Mouse (Mus musculus) heart, embryonic 15.5 days (tissue): ENCODE measurements at regions not wholly inside any gene's neighbourhood (a gene's known extent, or its start where the extent isn't known, plus 50 kb on each side); places are given as distances from the start of the nearest gene placed in this dataset.

Experiments used
- ATAC-seq: fragments of 200-750 bp; cut with Nextera tagmentation; replicated peaks from 2 replicates; pipeline ENCODE4 v1.8.0; 2017; ENCODE audit warnings: low read depth, moderate TSS enrichment; ENCODE audit not compliant: insufficient number of reproducible peaks, insufficient read depth, low FRiP score
- H3K27ac ChIP-seq: fragments of 300-500 bp; sonication (generic); 2 replicates; pipeline ENCODE4 v1.5.1; 2015; ENCODE audit warnings: mild to moderate bottlenecking, inconsistent platforms
- H3K27me3 ChIP-seq: fragments of 300-500 bp; sonication (generic); 2 replicates; pipeline ENCODE4 v1.6.1; 2015; ENCODE audit warnings: inconsistent platforms
- H3K36me3 ChIP-seq: fragments of 300-500 bp; sonication (generic); 2 replicates; pipeline ENCODE4 v1.6.1; 2015; ENCODE audit warnings: mild to moderate bottlenecking, inconsistent platforms
- H3K4me1 ChIP-seq: fragments of 300-500 bp; sonication (generic); replicated peaks from 2 replicates; pipeline ENCODE4 v1.6.1; 2015; ENCODE audit warnings: inconsistent platforms
- H3K4me2 ChIP-seq: fragments of 300-500 bp; sonication (generic); 2 replicates; pipeline ENCODE4 v1.6.1; 2015; ENCODE audit warnings: inconsistent platforms, mild to moderate bottlenecking, moderate library complexity
- H3K4me3 ChIP-seq: fragments of 300-500 bp; sonication (generic); 2 replicates; pipeline ENCODE4 v1.5.1; 2015; ENCODE audit warnings: mild to moderate bottlenecking, inconsistent platforms
- H3K9ac ChIP-seq: fragments of 300-500 bp; sonication (generic); 2 replicates; pipeline ENCODE4 v1.6.1; 2015; ENCODE audit warnings: mild to moderate bottlenecking, inconsistent platforms
- H3K9me3 ChIP-seq: fragments of 300-500 bp; sonication (generic); replicated peaks from 2 replicates; pipeline ENCODE4 v1.6.1; 2016; ENCODE audit warnings: inconsistent platforms
- WGBS: fragments of 180-500 bp; shearing (Covaris S2); methylation state at CpG from one replicate; pipeline ENCODE4 v1.1.7; 2015; ENCODE audit warnings: mixed read lengths; 5-methylcytosine and 5-hydroxymethylcytosine counted together

DNA sequence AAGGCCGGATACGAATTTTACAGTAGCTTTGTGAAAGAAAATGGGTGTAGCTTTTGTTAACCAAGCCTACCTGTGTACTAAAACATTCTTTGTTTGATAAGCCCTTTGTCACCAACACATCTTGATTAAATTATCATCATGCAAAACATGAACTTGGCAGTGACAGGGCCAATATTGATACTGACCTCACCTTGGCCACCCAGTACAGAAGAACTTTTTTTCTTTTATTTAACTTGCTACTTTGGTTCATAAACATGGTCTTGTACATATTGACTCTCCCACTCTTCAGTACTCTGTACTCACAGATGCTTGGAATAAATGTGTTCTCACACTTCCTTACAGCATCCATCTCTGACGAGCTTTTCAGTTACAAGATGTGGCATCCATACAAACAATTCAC is 570.0 kb upstream of the Klf4 start:
- no peaks in the 10 kb centered on the region for H3K36me3 ChIP-seq

DNA sequence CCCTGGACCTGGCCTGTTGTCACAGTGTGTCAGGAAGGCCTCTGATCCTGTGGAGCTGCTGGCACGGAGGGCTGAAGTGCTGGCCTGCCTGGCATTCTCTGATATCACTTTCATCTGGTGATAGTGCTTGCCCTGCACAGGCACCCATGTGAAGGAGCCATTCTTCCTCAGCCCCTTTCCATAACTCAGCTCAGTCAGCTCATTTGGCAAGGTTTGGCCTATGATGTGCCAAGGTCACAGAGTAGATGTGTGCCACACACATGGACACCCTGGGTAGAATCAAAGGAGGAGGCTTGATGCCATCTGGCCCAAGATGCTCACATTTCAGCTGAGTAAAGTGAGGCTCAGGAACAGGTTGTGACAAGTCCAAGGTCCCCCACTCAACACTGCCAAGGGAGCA is 558.5 kb upstream of the Klf4 start:
- Histone ChIP-seq H3K27me3 (no peaks in the 10 kb centered on the region), H3K4me1 (peaks cover 4% of the 10 kb centered on the region; the same call in 1 of the 2 replicates), H3K4me3 (no peak overlapping the region), H3K9me3 (no peaks in the 10 kb centered on the region), H3K27ac (no peak overlapping the region), H3K9ac (no peak overlapping the region), H3K36me3 (no peaks in the 10 kb centered on the region), H3K4me2 (no peak overlapping the region)
- no peak for ATAC-seq
- WGBS, result 44% methylated on average over 1 of the region's 1 CpGs

More for the DNA sequence above, 570.0 kb upstream of the Klf4 start:
- Histone ChIP-seq H3K27me3 (no peaks in the 10 kb centered on the region), H3K4me1 (no peaks in the 10 kb centered on the region), H3K27ac (no peak overlapping the region), H3K9me3 (no peaks in the 10 kb centered on the region), H3K9ac (no peak overlapping the region), H3K4me2 (no peak overlapping the region), H3K4me3 (no peak overlapping the region)
- ATAC-seq, result no peak
- WGBS, result 84% methylated on average over 3 of the region's 3 CpGs

DNA sequence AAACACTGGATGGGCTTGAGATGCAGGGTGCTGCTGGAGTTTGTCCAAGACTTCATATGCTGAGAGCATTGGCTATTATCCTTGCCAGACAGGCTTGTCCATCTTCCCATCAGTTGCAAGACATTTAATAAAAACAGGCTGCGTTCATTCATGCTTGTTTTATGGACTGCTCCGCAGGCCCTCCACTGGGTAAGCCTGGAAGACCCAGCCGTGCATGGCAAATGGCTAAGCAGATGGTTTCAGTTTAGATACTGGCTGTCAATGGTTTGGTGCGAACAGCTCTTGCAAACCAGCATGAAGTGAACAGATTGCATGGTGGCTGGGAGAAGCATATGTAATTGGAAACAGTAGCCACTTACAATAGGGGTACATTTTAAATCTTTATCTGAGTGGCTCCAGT is 556.4 kb upstream of the Klf4 start:
- Histone ChIP-seq H3K27ac (no peak overlapping the region), H3K4me1 (peaks cover 4% of the 10 kb centered on the region; the same call in 1 of the 2 replicates), H3K36me3 (no peaks in the 10 kb centered on the region), H3K4me2 (no peak overlapping the region), H3K9me3 (no peaks in the 10 kb centered on the region), H3K27me3 (no peaks in the 10 kb centered on the region), H3K4me3 (no peak overlapping the region), H3K9ac (no peak overlapping the region)
- 71% methylated on average over 4 of the region's 4 CpGs for WGBS
- no peak for ATAC-seq

DNA sequence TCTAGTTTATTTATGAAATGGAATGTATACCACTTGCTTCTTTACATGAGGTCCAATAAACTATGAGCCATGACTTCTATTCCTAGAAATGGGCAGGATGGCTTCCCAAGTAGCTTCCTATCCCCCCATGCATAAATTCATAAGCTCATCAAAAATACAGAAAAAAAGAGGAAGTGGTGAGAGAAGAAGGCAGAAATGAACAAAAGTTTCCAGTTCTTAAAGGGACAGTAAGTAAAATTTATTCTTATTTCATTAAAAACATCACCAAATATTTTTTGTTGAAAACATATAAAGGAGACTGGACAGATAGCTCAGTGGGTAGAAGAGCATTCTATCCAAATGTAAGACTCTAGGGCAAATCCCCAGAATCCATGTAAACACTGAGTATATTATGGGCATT is 554.0 kb upstream of the Klf4 start:
- no peak overlapping the region for H3K4me3 ChIP-seq
- no peaks in the 10 kb centered on the region for H3K36me3 ChIP-seq
- H3K9ac ChIP-seq, result no peak overlapping the region
- no peaks in the 10 kb centered on the region for H3K9me3 ChIP-seq
- H3K27me3 ChIP-seq, result no peaks in the 10 kb centered on the region
- H3K27ac ChIP-seq, result no peak overlapping the region
- H3K4me2 ChIP-seq, result no peak overlapping the region
- H3K4me1 ChIP-seq, result peaks cover 4% of the 10 kb centered on the region; the same call in 1 of the 2 replicates
- no peak for ATAC-seq

DNA sequence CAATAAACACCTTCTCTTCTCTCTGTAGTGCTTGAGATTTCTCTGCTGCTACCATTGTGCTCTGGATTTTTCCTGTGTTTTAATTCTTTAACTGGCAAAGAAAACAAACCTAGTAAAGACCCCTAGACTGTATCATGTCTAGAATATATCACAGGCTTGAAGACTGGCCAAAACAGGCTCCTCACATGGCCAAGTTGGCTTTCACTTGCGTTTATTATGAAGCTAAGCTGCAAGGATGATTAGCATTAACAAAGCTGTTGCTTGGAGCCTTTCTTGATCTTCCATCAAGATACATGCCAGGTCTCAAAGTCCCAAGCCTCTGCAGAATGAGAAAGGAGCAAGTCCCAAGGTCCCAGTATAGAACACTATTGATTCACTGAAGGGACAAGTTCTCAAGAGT is 551.9 kb upstream of the Klf4 start:
- 59% methylated on average over 1 of the region's 1 CpGs for WGBS
- no peaks in the 10 kb centered on the region for H3K4me1 ChIP-seq

DNA sequence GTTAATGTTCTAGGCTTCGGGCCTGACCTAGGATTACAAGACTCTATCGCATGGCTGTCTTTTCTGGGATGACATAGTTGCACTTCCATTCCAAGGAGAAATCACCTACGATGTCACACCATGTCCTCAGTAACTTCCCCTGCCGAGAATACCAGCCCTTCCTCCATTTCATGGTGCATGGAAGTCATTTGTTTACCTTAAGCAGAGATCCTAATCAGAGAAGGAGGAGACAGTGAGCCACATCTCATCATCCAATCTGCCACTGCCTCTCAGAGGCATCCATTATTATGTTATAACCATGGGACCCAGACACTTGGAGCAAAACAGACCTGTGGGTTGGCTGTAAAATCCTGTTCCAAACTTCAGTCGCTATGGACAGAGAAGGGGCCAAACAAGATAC is 550.1 kb upstream of the Klf4 start:
- WGBS, result 66% methylated on average over 5 of the region's 5 CpGs
- no peak overlapping the region for H3K4me2 ChIP-seq
- no peak for ATAC-seq
- no peaks in the 10 kb centered on the region for H3K9me3 ChIP-seq
- no peak overlapping the region for H3K9ac ChIP-seq
- no peak overlapping the region for H3K4me3 ChIP-seq
- H3K27ac ChIP-seq, result no peak overlapping the region
- no peaks in the 10 kb centered on the region for H3K36me3 ChIP-seq
- H3K4me1 ChIP-seq, result no peaks in the 10 kb centered on the region
- H3K27me3 ChIP-seq, result no peaks in the 10 kb centered on the region

More for the DNA sequence above, 551.9 kb upstream of the Klf4 start:
- Histone ChIP-seq H3K4me2 (no peak overlapping the region), H3K27me3 (no peaks in the 10 kb centered on the region), H3K9me3 (no peaks in the 10 kb centered on the region), H3K4me3 (no peak overlapping the region), H3K9ac (no peak overlapping the region), H3K27ac (no peak overlapping the region), H3K36me3 (no peaks in the 10 kb centered on the region)
- no peak for ATAC-seq

DNA sequence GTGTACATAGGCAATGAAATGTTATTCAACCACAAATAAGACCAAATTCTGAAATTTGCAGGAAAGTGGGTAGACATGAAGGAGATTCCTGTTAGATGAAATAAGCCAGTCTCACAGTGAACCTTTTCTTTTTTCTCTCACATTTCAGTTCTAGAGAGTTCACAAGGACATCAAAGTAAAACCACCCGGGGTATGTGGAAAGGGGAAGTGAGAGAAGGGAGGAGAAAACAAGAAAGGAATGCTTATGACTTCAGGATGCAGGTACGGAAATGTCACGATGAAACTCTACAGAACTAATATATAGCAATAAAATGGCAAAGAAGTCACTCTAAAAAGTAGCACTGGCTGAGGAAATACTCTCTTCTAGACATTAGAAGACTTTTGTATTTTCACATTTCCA is 548.7 kb upstream of the Klf4 start:
- Histone ChIP-seq H3K36me3 (no peaks in the 10 kb centered on the region), H3K27me3 (no peaks in the 10 kb centered on the region), H3K4me3 (no peak overlapping the region), H3K9me3 (no peaks in the 10 kb centered on the region), H3K4me2 (no peak overlapping the region), H3K9ac (no peak overlapping the region), H3K27ac (no peak overlapping the region), H3K4me1 (no peaks in the 10 kb centered on the region)
- ATAC-seq, result no peak
- 63% methylated on average over 3 of the region's 3 CpGs for WGBS

DNA sequence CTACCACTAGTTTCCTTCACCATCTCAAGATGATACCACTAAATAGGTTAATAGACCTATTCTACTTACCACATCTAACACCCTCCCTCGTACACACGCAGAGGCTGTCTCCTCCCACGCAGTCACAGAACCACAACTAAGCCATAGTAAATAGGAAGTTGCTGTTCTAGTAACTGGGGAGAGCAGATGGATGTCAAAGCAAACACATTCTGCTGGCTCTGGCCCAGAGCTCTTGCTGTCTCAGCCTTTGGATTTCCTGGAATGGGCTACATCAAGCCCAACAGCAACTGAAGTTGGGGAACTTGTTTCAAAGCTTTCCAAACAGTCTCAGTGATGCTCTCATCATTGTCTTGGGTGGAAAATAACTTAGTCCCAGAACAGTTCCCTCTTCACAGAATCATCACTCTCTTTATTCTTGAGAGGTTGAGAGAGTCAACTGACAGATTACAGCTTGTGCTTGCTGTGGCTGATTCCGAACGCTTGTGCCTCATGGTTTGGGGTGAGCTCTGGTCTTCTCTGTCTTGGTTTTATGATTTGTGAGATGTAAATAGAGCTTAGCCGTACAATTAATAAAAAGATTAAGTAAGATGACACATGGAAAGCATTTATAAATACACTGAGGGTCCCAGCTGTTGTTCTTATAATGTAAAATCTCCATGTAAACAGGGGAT is 538.5 kb upstream of the Klf4 start:
- WGBS, result 52% methylated on average over 6 of the region's 6 CpGs
- Histone ChIP-seq H3K27me3 (no peaks in the 10 kb centered on the region), H3K4me2 (no peak overlapping the region), H3K4me1 (no peaks in the 10 kb centered on the region), H3K27ac (no peak overlapping the region), H3K4me3 (no peak overlapping the region), H3K9me3 (no peaks in the 10 kb centered on the region), H3K9ac (no peak overlapping the region), H3K36me3 (no peaks in the 10 kb centered on the region)
- no peak; the same call in 1 of the 2 replicates for ATAC-seq

DNA sequence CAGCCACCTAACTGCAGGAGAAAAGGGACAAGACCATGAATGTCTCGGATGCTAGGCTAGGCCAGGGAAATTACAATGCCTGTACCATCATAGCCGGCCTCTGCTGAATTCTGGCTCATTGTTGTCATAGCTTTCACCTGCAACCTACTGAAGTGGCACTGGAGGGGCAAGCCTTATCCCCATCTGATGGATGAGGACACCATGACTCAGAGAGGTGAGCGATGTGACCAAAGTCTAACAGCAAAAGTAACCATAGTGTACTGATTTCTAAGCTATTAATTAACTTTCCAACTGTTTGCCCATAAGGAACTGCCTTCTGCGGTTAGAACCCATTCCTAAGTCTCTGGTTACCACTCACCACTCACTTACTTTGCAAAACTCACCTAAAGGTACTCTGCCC is 536.6 kb upstream of the Klf4 start:
- no peak overlapping the region for H3K4me3 ChIP-seq

DNA sequence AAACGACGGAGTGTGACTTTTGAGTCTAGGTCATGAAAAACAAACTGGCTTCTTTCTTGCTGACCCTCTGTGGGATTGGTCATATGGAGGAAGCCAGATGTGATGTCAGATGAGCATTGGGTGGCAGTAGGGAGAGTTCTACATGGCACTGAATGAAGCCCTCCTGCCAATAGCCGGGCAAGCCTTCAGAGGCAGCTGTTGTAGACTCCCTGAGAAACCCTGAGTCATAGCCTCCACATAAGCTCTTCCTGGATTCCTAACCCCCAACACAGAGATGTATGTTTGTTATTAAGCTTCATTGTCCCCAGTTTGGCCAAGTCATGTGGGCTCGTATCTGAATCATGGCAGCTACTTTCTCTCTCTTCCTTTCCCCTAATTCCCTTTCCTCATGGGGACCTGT is 532.4 kb upstream of the Klf4 start:
- no peaks in the 10 kb centered on the region for H3K9me3 ChIP-seq
- no peak overlapping the region for H3K4me3 ChIP-seq
- H3K9ac ChIP-seq, result no peak overlapping the region
- H3K27me3 ChIP-seq, result no peaks in the 10 kb centered on the region
- no peak for ATAC-seq
- no peak overlapping the region for H3K4me2 ChIP-seq
- no peaks in the 10 kb centered on the region for H3K4me1 ChIP-seq
- 91% methylated on average over 4 of the region's 4 CpGs for WGBS
- no peaks in the 10 kb centered on the region for H3K36me3 ChIP-seq
- H3K27ac ChIP-seq, result no peak overlapping the region

More for the DNA sequence above, 536.6 kb upstream of the Klf4 start:
- H3K27me3 ChIP-seq, result no peaks in the 10 kb centered on the region
- no peaks in the 10 kb centered on the region for H3K36me3 ChIP-seq
- no peak overlapping the region for H3K27ac ChIP-seq
- H3K9me3 ChIP-seq, result no peaks in the 10 kb centered on the region
- H3K4me1 ChIP-seq, result no peaks in the 10 kb centered on the region
- H3K9ac ChIP-seq, result no peak overlapping the region
- no peak for ATAC-seq
- WGBS, result 86% methylated on average over 4 of the region's 4 CpGs
- no peak overlapping the region for H3K4me2 ChIP-seq

DNA sequence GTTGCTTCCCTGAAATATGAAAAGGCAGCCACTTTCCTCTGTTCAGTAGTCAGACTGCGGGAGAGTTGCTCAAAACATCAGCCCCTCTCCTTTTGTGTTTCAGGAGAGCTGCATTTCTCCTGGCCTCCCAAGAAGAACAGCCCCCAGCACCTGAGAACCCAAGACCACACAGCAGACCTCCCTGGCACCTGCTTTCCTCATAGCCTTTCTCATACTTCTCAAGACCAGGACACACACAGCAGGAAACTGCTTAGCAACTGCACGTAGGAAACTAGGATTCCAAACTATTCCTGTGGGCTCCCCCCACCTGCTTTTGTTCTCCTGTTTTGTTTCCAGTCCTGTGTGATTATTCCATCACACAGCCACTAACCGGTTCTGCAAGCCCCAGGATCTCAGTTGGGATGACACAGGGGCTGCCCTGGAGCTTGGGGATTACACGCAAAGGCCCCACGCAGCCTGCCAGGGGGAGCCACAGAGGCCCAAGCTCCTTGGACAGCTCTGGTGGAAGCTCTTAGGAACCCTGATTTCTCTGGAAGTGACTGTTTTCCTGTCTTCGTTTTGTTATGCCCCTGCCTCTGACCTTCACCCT is 519.6 kb upstream of the Klf4 start:
- Histone ChIP-seq H3K4me3 (no peak overlapping the region), H3K36me3 (no peaks in the 10 kb centered on the region), H3K4me2 (no peak overlapping the region), H3K9me3 (no peaks in the 10 kb centered on the region), H3K27me3 (no peaks in the 10 kb centered on the region), H3K9ac (no peak overlapping the region), H3K27ac (no peak overlapping the region), H3K4me1 (peaks cover 9% of the 10 kb centered on the region)
- no peak for ATAC-seq
- 40% methylated on average over 6 of the region's 6 CpGs for WGBS

DNA sequence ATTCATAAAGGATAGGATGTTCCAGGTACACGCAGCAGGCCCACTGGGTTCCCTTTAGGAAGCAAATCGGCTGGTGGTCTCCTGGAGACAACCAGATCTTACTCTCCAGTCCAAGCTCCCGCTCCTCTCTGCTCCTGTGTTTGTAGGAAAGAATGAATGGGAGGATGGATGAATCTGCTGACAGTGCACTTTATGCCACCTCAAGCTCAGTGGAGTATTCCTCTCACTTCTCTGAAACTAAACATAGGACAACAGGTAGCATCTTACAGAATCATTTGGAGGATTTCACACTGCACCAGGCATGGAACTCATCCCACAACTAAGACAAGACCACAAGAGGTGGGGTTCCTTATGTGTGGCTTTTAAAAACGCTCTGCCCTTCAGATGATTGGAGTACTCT is 507.1 kb upstream of the Klf4 start:
- H3K4me1 ChIP-seq, result no peaks in the 10 kb centered on the region
- no peak overlapping the region for H3K4me2 ChIP-seq
- H3K9me3 ChIP-seq, result no peaks in the 10 kb centered on the region
- H3K27ac ChIP-seq, result no peak overlapping the region
- no peak for ATAC-seq
- no peaks in the 10 kb centered on the region for H3K27me3 ChIP-seq
- H3K9ac ChIP-seq, result no peak overlapping the region
- H3K4me3 ChIP-seq, result no peak overlapping the region
- no peaks in the 10 kb centered on the region for H3K36me3 ChIP-seq
- WGBS, result 84% methylated on average over 4 of the region's 4 CpGs
